Mouse (Mus musculus) kidney, adult 9 months (tissue): ENCODE measurements around the gene Pdzd3.

Experiments
- DNase-seq: peaks from one replicate; pipeline ENCODE4 v3.0.0; 2022

The Pdzd3 gene

DNA sequence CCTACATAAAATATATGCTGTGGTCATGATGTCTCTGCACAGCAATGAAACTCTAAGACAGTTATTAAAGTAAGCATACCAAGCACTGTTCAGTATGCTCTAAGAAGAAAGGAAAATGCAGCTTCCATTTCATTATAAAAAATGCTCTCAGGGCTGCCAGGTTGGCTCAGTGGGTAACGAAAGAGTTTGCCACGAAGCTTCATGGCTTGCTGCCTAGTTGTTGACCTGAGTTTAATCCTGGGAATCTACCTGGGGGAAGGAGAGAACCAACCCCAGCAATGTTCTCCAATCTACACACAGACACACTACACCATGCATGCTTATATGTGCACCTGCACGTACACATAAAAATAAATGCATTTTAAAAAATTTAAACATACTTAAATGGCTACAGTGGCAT, 52.1 kb downstream of the Pdzd3 start:
- DNase-seq: no peak
